Mouse (Mus musculus): ENCODE measurements at regions not wholly inside any gene's neighbourhood (a gene's known extent, or its start where the extent isn't known, plus 50 kb on each side); places are given as distances from the start of the nearest gene placed in this dataset.

DNA sequence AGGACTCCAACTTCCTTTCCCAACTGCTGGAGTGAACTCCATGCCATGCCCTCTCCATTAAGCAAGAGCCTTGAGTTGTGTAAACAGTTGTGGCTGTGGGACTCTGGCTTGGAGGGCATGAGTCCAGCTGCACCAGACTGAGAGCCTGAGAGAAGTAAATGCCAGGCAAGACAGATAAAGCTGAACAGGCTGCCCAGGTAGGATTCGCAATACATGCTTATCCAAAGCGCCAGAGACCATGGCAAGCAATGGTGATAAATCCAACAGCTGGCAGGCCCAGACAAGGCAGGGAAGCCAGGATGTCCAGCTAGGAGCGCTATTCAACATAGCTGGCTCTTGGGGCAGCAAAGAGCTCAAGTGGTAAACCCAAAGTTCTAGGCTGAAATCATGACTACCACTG is 163.1 kb upstream of the Kdm8 start:
- Histone ChIP-seq H3K27ac (ENCODE audit: low read length) (no peak overlapping the region), H3K4me3 (ENCODE audit: low read length) (no peak overlapping the region), H3K9ac (ENCODE audit: low read length) (no peak overlapping the region), H3K4me1 (ENCODE audit: control insufficient read depth, insufficient read depth, low read length) (no peaks in the 10 kb centered on the region), H3K36me3 (ENCODE audit: control insufficient read depth, insufficient read depth) (no peaks in the 10 kb centered on the region), H3K9me3 (replicated peaks; ENCODE audit: control insufficient read depth, low read length) (no peaks in the 10 kb centered on the region), H3K27me3 (ENCODE audit: control insufficient read depth, insufficient read depth, low read length) (no peaks in the 10 kb centered on the region), H3K4me2 (ENCODE audit: low read depth, low read length) (no peak overlapping the region)
- 61% methylated on average over 3 of the region's 3 CpGs for WGBS
- ATAC-seq (replicated peaks; ENCODE audit: extremely low read depth, insufficient read depth, low FRiP score) = no peak

DNA sequence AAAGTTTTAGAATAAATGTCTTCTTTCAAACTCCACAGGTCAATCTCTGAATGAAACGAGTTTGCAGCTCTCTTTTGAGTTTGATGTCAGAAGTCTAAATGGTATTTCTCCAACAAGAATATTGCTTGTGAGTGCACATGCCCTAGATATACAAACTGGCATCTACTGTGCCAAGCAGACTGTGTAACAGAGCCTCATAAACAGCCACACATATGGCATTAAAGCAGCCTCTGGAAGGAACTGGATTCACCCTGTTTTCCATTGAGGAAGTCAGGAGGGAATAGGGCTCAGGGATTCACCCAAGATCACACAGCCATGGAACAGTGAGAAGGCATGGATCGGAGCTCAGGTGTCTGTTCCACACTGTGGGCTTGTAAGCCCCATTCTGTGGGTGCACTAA is 149.2 kb upstream of the Kdm8 start:
- H3K4me1 ChIP-seq (ENCODE audit: control insufficient read depth, insufficient read depth, low read length) = no peaks in the 10 kb centered on the region
- no peaks in the 10 kb centered on the region for H3K36me3 ChIP-seq (ENCODE audit: control insufficient read depth, insufficient read depth)
- WGBS = 59% methylated on average over 2 of the region's 2 CpGs
- no peak overlapping the region for H3K27ac ChIP-seq (ENCODE audit: low read length)
- no peak for ATAC-seq (replicated peaks; ENCODE audit: extremely low read depth, insufficient read depth, low FRiP score)
- no peaks in the 10 kb centered on the region for H3K27me3 ChIP-seq (ENCODE audit: control insufficient read depth, insufficient read depth, low read length)
- H3K9ac ChIP-seq (ENCODE audit: low read length) = no peak overlapping the region
- no peaks in the 10 kb centered on the region for H3K9me3 ChIP-seq (replicated peaks; ENCODE audit: control insufficient read depth, low read length)
- H3K4me3 ChIP-seq (ENCODE audit: low read length) = no peak overlapping the region
- H3K4me2 ChIP-seq (ENCODE audit: low read depth, low read length) = no peak overlapping the region

DNA sequence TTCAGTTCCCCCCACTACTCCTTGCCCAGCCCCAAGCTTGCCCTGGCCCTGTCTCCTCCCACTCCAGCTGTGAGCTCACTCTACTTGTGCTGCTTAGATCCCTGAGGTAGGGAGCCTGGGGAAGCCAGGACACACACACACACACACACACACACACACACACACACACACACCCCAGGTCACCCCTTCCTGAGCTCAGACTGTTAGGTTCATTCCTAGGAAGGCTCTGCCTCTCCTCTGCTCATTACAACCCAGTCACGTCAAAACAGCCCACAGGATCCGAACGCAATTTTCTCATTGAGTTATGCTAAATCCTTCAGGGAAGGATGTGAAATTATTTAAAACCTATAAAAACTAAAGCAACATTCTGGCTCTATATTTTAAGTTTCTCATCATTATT is 136.0 kb upstream of the Kdm8 start:
- WGBS = 74% methylated on average over 3 of the region's 3 CpGs
- Histone ChIP-seq H3K4me2 (ENCODE audit: low read depth, low read length) (no peak overlapping the region), H3K4me3 (ENCODE audit: low read length) (no peak overlapping the region), H3K9me3 (replicated peaks; ENCODE audit: control insufficient read depth, low read length) (no peaks in the 10 kb centered on the region), H3K27ac (ENCODE audit: low read length) (no peak overlapping the region), H3K4me1 (ENCODE audit: control insufficient read depth, insufficient read depth, low read length) (no peaks in the 10 kb centered on the region), H3K9ac (ENCODE audit: low read length) (no peak overlapping the region), H3K36me3 (ENCODE audit: control insufficient read depth, insufficient read depth) (no peaks in the 10 kb centered on the region), H3K27me3 (ENCODE audit: control insufficient read depth, insufficient read depth, low read length) (no peaks in the 10 kb centered on the region)
- ATAC-seq (replicated peaks; ENCODE audit: extremely low read depth, insufficient read depth, low FRiP score) = no peak

DNA sequence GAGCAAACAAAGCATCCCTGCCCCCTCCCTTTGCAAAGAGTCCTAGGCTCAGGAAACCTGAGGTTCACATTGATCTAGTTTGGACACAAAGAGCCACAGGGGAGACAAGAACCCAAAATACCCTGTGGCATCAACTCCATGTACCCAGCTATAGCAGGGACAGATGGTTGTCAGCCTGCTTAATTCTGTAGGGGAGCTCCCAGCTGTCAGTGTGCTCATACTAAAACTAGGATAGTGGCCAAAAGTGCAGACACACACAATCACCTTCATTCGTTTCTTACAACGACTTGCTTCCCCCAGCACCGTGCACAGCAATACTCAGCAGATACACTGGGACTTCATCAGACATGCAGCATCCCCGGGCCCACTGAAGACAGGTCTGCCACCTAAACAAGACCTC is 133.5 kb upstream of the Kdm8 start:
- no peaks in the 10 kb centered on the region for H3K9me3 ChIP-seq (replicated peaks; ENCODE audit: control insufficient read depth, low read length)
- no peak overlapping the region for H3K4me3 ChIP-seq (ENCODE audit: low read length)
- no peaks in the 10 kb centered on the region for H3K27me3 ChIP-seq (ENCODE audit: control insufficient read depth, insufficient read depth, low read length)
- H3K4me1 ChIP-seq (ENCODE audit: control insufficient read depth, insufficient read depth, low read length) = no peaks in the 10 kb centered on the region
- no peak overlapping the region for H3K27ac ChIP-seq (ENCODE audit: low read length)
- ATAC-seq (replicated peaks; ENCODE audit: extremely low read depth, insufficient read depth, low FRiP score) = no peak
- WGBS = 74% methylated on average over 4 of the region's 4 CpGs
- no peak overlapping the region for H3K9ac ChIP-seq (ENCODE audit: low read length)
- no peak overlapping the region for H3K4me2 ChIP-seq (ENCODE audit: low read depth, low read length)
- H3K36me3 ChIP-seq (ENCODE audit: control insufficient read depth, insufficient read depth) = no peaks in the 10 kb centered on the region

DNA sequence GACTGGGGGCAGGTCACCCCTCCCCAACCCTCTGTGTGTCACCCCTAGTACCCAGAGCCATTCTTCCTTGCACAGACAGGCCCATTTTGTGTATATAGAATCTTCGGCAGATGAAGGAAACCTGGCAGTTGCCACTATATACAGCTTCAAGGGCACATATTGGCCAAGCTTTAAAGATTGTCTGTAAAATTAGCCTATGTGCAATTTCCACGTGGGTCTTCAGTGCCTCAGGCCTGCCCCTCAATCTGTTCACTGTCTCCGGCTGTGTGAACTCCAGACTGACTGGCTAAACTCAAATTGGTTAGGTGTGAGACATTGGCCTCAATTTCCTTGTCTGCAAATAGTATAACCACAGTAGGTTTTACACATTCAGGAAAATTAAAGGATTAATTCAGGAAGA is 130.9 kb upstream of the Kdm8 start:
- no peak for ATAC-seq (replicated peaks; ENCODE audit: extremely low read depth, insufficient read depth, low FRiP score)
- Histone ChIP-seq H3K9me3 (replicated peaks; ENCODE audit: control insufficient read depth, low read length) (no peaks in the 10 kb centered on the region), H3K4me3 (ENCODE audit: low read length) (no peak overlapping the region), H3K27ac (ENCODE audit: low read length) (no peak overlapping the region), H3K36me3 (ENCODE audit: control insufficient read depth, insufficient read depth) (no peaks in the 10 kb centered on the region), H3K9ac (ENCODE audit: low read length) (no peak overlapping the region), H3K27me3 (ENCODE audit: control insufficient read depth, insufficient read depth, low read length) (no peaks in the 10 kb centered on the region), H3K4me1 (ENCODE audit: control insufficient read depth, insufficient read depth, low read length) (no peaks in the 10 kb centered on the region), H3K4me2 (ENCODE audit: low read depth, low read length) (no peak overlapping the region)
- 85% methylated on average over 3 of the region's 3 CpGs for WGBS

DNA sequence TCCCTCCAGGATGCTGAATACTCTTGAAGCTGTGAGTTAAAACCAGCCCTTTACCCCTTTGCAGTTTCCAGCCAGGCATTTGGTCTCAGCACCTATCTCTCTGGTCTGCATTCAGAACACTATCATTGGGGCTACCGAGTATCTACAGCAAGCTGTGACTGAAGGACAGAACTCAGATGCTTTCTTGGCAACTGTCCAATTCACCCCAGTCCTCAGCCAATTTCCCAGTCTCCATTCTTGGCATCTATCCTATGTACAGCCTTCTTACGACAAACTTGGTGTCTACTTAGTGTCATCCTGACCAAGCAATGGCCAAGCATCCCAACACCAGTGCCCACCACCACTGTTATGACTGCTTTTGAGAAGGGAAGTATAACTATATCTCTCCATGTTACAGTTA is 109.7 kb upstream of the Kdm8 start:
- no peak overlapping the region for H3K9ac ChIP-seq (ENCODE audit: low read length)
- H3K4me3 ChIP-seq (ENCODE audit: low read length) = no peak overlapping the region
- no peak overlapping the region for H3K4me2 ChIP-seq (ENCODE audit: low read depth, low read length)
- no peaks in the 10 kb centered on the region for H3K4me1 ChIP-seq (ENCODE audit: control insufficient read depth, insufficient read depth, low read length)
- H3K27ac ChIP-seq (ENCODE audit: low read length) = no peak overlapping the region
- H3K27me3 ChIP-seq (ENCODE audit: control insufficient read depth, insufficient read depth, low read length) = no peaks in the 10 kb centered on the region
- H3K36me3 ChIP-seq (ENCODE audit: control insufficient read depth, insufficient read depth) = no peaks in the 10 kb centered on the region
- ATAC-seq (replicated peaks; ENCODE audit: extremely low read depth, insufficient read depth, low FRiP score) = no peak
- 57% methylated on average over 2 of the region's 2 CpGs for whole genome bisulfite sequencing
- H3K9me3 ChIP-seq (replicated peaks; ENCODE audit: control insufficient read depth, low read length) = no peaks in the 10 kb centered on the region

DNA sequence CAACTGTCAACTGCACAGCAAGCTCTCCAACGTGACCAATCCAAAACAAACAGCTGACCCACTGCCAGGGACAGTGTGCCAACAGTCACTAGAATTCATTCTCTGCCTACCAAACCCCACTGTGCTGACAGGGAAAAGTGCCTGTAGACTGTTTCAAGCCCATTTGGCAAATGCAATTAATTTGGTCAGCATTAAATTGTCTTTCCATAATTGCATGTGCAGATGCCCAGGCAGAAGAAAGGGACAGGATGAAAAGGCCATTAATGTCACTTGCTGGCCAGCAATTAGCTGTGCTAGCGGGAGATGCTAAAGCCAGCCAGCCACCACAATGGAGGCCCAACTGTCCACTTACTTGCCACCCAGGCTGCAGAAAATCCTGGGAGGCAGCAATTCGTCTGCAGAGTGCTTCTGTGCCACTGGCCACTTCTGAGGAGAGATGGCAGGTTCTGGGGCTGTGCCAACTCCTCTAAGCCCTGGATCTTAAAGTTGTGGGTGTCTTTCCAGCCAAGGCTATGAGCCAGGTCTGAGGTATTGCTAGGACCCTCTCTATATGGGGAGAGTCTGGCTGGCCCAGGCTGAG is 108.8 kb upstream of the Kdm8 start:
- no peak overlapping the region for H3K4me2 ChIP-seq (ENCODE audit: low read depth, low read length)
- no peak overlapping the region for H3K4me3 ChIP-seq (ENCODE audit: low read length)
- no peak for ATAC-seq (replicated peaks; ENCODE audit: extremely low read depth, insufficient read depth, low FRiP score)
- H3K4me1 ChIP-seq (ENCODE audit: control insufficient read depth, insufficient read depth, low read length) = no peaks in the 10 kb centered on the region
- WGBS = 49% methylated on average over 3 of the region's 3 CpGs
- H3K9ac ChIP-seq (ENCODE audit: low read length) = no peak overlapping the region
- no peaks in the 10 kb centered on the region for H3K9me3 ChIP-seq (replicated peaks; ENCODE audit: control insufficient read depth, low read length)
- no peaks in the 10 kb centered on the region for H3K27me3 ChIP-seq (ENCODE audit: control insufficient read depth, insufficient read depth, low read length)
- H3K27ac ChIP-seq (ENCODE audit: low read length) = no peak overlapping the region
- H3K36me3 ChIP-seq (ENCODE audit: control insufficient read depth, insufficient read depth) = no peaks in the 10 kb centered on the region

DNA sequence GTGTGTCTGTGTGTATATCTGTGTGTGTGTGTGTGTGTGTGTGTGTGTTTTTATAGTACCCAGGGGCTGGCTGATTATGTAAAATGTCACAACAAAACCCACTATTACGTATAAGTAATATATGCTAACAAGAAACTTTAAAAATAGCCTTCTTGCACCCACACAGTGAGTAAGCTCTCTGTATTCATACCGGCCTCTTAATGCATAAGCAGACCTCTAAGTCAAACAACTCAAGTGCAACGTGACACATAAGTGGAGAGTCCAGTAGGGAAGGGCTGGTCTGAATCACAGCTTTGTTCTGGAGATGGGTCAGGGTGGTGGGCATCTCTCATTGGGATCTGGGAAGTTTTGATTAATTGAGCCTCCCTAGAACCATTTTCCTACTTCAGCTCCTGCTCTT is 107.7 kb upstream of the Kdm8 start:
- WGBS = 70% methylated on average over 3 of the region's 3 CpGs
- Histone ChIP-seq H3K9me3 (replicated peaks; ENCODE audit: control insufficient read depth, low read length) (no peaks in the 10 kb centered on the region), H3K36me3 (ENCODE audit: control insufficient read depth, insufficient read depth) (no peaks in the 10 kb centered on the region), H3K4me1 (ENCODE audit: control insufficient read depth, insufficient read depth, low read length) (no peaks in the 10 kb centered on the region), H3K9ac (ENCODE audit: low read length) (no peak overlapping the region), H3K27me3 (ENCODE audit: control insufficient read depth, insufficient read depth, low read length) (no peaks in the 10 kb centered on the region), H3K27ac (ENCODE audit: low read length) (no peak overlapping the region), H3K4me2 (ENCODE audit: low read depth, low read length) (no peak overlapping the region), H3K4me3 (ENCODE audit: low read length) (no peak overlapping the region)
- no peak for ATAC-seq (replicated peaks; ENCODE audit: extremely low read depth, insufficient read depth, low FRiP score)

DNA sequence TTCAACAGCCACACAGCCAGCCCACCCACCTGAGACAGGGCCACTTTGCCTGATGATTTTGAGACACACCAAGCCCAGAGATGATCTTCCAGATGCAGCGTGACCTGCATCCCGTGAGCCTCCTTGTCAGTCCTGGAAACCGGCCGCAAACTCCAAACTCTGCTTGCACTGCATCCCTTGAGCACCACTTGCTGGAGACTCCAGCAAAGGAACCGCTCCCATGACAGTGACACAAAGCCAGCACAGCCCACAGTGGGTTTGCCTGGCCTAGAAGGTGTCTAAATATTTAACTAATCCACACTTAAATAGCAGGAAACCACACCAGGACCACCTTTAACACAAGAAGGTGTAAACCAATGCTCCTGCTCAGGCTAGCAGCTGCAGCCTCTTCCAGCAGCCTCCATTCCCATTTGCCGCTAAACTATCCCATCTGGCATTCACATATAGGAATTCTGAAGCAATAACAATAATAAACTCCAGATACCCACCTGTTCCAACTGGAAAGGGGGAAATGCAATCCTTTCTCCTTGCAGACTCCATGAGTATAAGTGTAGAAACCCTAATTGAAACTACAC is 106.2 kb upstream of the Kdm8 start:
- no peaks in the 10 kb centered on the region for H3K9me3 ChIP-seq (replicated peaks; ENCODE audit: control insufficient read depth, low read length)
- no peak overlapping the region for H3K4me2 ChIP-seq (ENCODE audit: low read depth, low read length)
- no peak overlapping the region for H3K27ac ChIP-seq (ENCODE audit: low read length)
- 79% methylated on average over 6 of the region's 6 CpGs for WGBS
- H3K27me3 ChIP-seq (ENCODE audit: control insufficient read depth, insufficient read depth, low read length) = no peaks in the 10 kb centered on the region
- H3K36me3 ChIP-seq (ENCODE audit: control insufficient read depth, insufficient read depth) = no peaks in the 10 kb centered on the region
- no peak for ATAC-seq (replicated peaks; ENCODE audit: extremely low read depth, insufficient read depth, low FRiP score)
- H3K4me3 ChIP-seq (ENCODE audit: low read length) = no peak overlapping the region
- H3K9ac ChIP-seq (ENCODE audit: low read length) = no peak overlapping the region
- no peaks in the 10 kb centered on the region for H3K4me1 ChIP-seq (ENCODE audit: control insufficient read depth, insufficient read depth, low read length)

All from heart, embryonic 16.5 days (tissue).